Mouse (Mus musculus): ENCODE results near the gene AI661453.

- TF ChIP-seq CTCF (conservative IDR thresholded peaks at IDR 0.05; ENCODE audit: low read length): no peak
- TF ChIP-seq POU5F1 (IDR thresholded peaks at IDR 0.05; ENCODE audit: borderline replicate concordance, low read length): no peak
- TF ChIP-seq NANOG (IDR thresholded peaks at IDR 0.05; ENCODE audit: borderline replicate concordance, low read length): no peak
Observed at GRCm38 (mm10) chr17:47509031-47509705, 72.8 kb downstream of the AI661453 start.
